Mouse (Mus musculus) left cerebral cortex, postnatal 4 days (tissue): ENCODE data around the gene Pole3. TPM values are rescaled to one million over a fixed set of nuclear protein-coding genes. Genes with fewer than 3 reads are reported as not detected.

Source experiments
- DNase-seq: peaks from one replicate; pipeline ENCODE4 v3.0.0-alpha.2; 2022
- intact Hi-C: fragments of 180-260 bp; cut with DNase I; formaldehyde crosslinking; loops from one replicate; pipeline ENCODE4 v1.15.1; 2025
- total RNA-seq, 2 experiments: library from RNA; stranded (reverse); gene quantifications; 2 replicates each; pipeline ENCODE4 v1.2.3; 2021

The Pole3 gene
- total RNA-seq: 10 to 100 TPM; 32.4 to 36.6 TPM

GRCm38 (mm10) chr4:62524651-62525488 lies at the start of gene Pole3, which contains the start of gene 4933430I17Rik:
TSS of gene Pole3 (minus strand) at chr4:62525068.
TSS of gene 4933430I17Rik (plus strand) at chr4:62525369.
- intact Hi-C loops: no loop called here
- peak; percentile 98 for DNase-seq

GRCm38 (mm10) chr4:62570029-62570428 lies 45.2 kb upstream of the Pole3 start:
- no peak for DNase-seq
- intact Hi-C loops: no loop called here

GRCm38 (mm10) chr4:62569603-62570002 lies 44.7 kb upstream of the Pole3 start:
- no peak for DNase-seq
- intact Hi-C loops: loop anchor here (10.0 kb wide), 1 partner anchor 565 kb away; no protein-coding TSS in a partner anchor

GRCm38 (mm10) chr4:62568359-62568758 lies 43.5 kb upstream of the Pole3 start:
- intact Hi-C loops: loop anchor here (10.0 kb wide), 1 partner anchor 566 kb away; no protein-coding TSS in a partner anchor
- DNase-seq: no peak

GRCm38 (mm10) chr4:62567696-62568095 lies 42.8 kb upstream of the Pole3 start:
- no peak for DNase-seq
- intact Hi-C loops: loop anchor here (10.0 kb wide), 1 partner anchor 567 kb away; no protein-coding TSS in a partner anchor

GRCm38 (mm10) chr4:62566530-62566929 lies 41.7 kb upstream of the Pole3 start:
- intact Hi-C loops: loop anchor here (10.0 kb wide), 1 partner anchor 568 kb away; no protein-coding TSS in a partner anchor
- no peak for DNase-seq

- DNase-seq: no peak
- intact Hi-C loops: loop anchor here (5.0 to 10.0 kb wide), 3 partner anchors 135 to 573 kb away; no protein-coding TSS in a partner anchor
Measured at GRCm38 (mm10) chr4:62562006-62562405, 37.1 kb upstream of the Pole3 start.

- intact Hi-C loops: loop anchor here (5.0 to 10.0 kb wide), 3 partner anchors 136 to 573 kb away; no protein-coding TSS in a partner anchor
- no peak for DNase-seq
Measured at GRCm38 (mm10) chr4:62561630-62562001, 36.7 kb upstream of the Pole3 start.

GRCm38 (mm10) chr4:62560963-62561629 lies 36.2 kb upstream of the Pole3 start:
- intact Hi-C loops: loop anchor here (5.0 to 10.0 kb wide), 3 partner anchors 136 to 574 kb away; no protein-coding TSS in a partner anchor
- DNase-seq: peak; percentile 75

- intact Hi-C loops: loop anchor here (5.0 to 10.0 kb wide), 3 partner anchors 137 to 575 kb away; no protein-coding TSS in a partner anchor
- no peak for DNase-seq
Measured at GRCm38 (mm10) chr4:62559797-62560329, 35.0 kb upstream of the Pole3 start, which contains the start of gene Rgs3. TSS of gene Rgs3 (plus strand) at chr4:62559847.

- DNase-seq: no peak
- intact Hi-C loops: no loop called here
Measured at GRCm38 (mm10) chr4:62557436-62557835, 32.6 kb upstream of the Pole3 start.

- no peak for DNase-seq
- intact Hi-C loops: no loop called here
Measured at GRCm38 (mm10) chr4:62551966-62552365, 27.1 kb upstream of the Pole3 start.

- DNase-seq: no peak
- intact Hi-C loops: no loop called here
Measured at GRCm38 (mm10) chr4:62544801-62545200, 19.9 kb upstream of the Pole3 start.

- no peak for DNase-seq
- intact Hi-C loops: no loop called here
Measured at GRCm38 (mm10) chr4:62543782-62544181, 18.9 kb upstream of the Pole3 start.

GRCm38 (mm10) chr4:62541802-62542201 lies 16.9 kb upstream of the Pole3 start:
- intact Hi-C loops: no loop called here
- DNase-seq: peak; percentile 67

GRCm38 (mm10) chr4:62533729-62534128 lies 8.9 kb upstream of the Pole3 start:
- DNase-seq: no peak
- intact Hi-C loops: no loop called here

GRCm38 (mm10) chr4:62527655-62528054 lies 2.8 kb upstream of the Pole3 start:
- intact Hi-C loops: no loop called here
- DNase-seq: no peak

- DNase-seq: no peak
- intact Hi-C loops: no loop called here
Measured at GRCm38 (mm10) chr4:62526256-62526655, 1.4 kb upstream of the Pole3 start.

- intact Hi-C loops: no loop called here
Measured at GRCm38 (mm10) chr4:62525489-62525811, 582 bp upstream of the Pole3 start.

GRCm38 (mm10) chr4:62520892-62521400 lies 3.9 kb downstream of the Pole3 start:
- intact Hi-C loops: no loop called here
- DNase-seq: no peak

More at GRCm38 (mm10) chr4:62525489-62525811, 582 bp upstream of the Pole3 start:
- DNase-seq: no peak

GRCm38 (mm10) chr4:62519849-62520233 lies 5.0 kb downstream of the Pole3 start, which contains the start of gene Alad:
TSS of gene Alad (minus strand) at chr4:62519918.
- intact Hi-C loops: no loop called here
- DNase-seq: peak; percentile 78
